22 mouse cellular contexts compared by ENCODE assay signal in genomic region chr19:10750161-10750560, GRCm38 (mm10). TPM values are rescaled to one million over a fixed set of nuclear protein-coding genes. Genes with fewer than 3 reads are reported as not detected.
DNase-seq lines count a peak whose midpoint lies in the region; ATAC-seq lines count a peak whose summit lies in the region.
"Had no signal": no experiment of that assay in that cellular context is flagged by ENCODE, and none has a peak within 500 bp of the region (broad histone marks: within the 10 kb centered on the region; RNA-seq: fewer than 3 reads in every experiment).

No protein-coding gene starts in this region.

- peak; percentile 59 for DNase-seq in midbrain, embryonic 11.5 days (ENCODE audit: low spot score, missing footprints)
- DNase-seq in midbrain, embryonic 10.5 days (ENCODE audit: low spot score), result no peak
- DNase-seq in induced T-regulatory cell, adult 2 months (ENCODE audit: low read depth), result peak; percentile 74
- DNase-seq in gastrocnemius, postnatal 25 days, result no peak
- DNase-seq: adrenal gland, adult 8-10 months; adrenal gland, postnatal 14 days; adrenal gland, postnatal 36 days; cerebellum, adult 11-12 months; cerebellum, adult 2 months; cerebellum, adult 9-10 months; cerebellum, postnatal 10 days; cerebellum, postnatal 25 days; forebrain, postnatal 0 days had no signal

- no peak overlapping the region for H3K9ac ChIP-seq in midbrain, embryonic 11.5 days (ENCODE audit: low read length)
- no peak overlapping the region for H3K9ac ChIP-seq in hindbrain, embryonic 13.5 days
- H3K9ac ChIP-seq: embryonic facial prominence, embryonic 12.5 days; forebrain, embryonic 13.5 days; forebrain, embryonic 15.5 days; forebrain, postnatal 0 days had no signal

- H3K36me3 ChIP-seq in midbrain, embryonic 11.5 days (ENCODE audit: control insufficient read depth, insufficient read depth, low read length), result no peaks in the 10 kb centered on the region
- no peaks in the 10 kb centered on the region for H3K36me3 ChIP-seq in midbrain, embryonic 10.5 days
- no peaks in the 10 kb centered on the region for H3K36me3 ChIP-seq in hindbrain, embryonic 13.5 days
- H3K36me3 ChIP-seq: embryonic facial prominence, embryonic 10.5 days; embryonic facial prominence, embryonic 12.5 days; forebrain, embryonic 15.5 days; G1E had no signal

- no peaks in the 10 kb centered on the region for H3K9me3 ChIP-seq in midbrain, embryonic 11.5 days (ENCODE audit: control insufficient read depth, low read length)
- no peaks in the 10 kb centered on the region for H3K9me3 ChIP-seq in midbrain, embryonic 10.5 days (replicated peaks)
- no peaks in the 10 kb centered on the region for H3K9me3 ChIP-seq in hindbrain, embryonic 13.5 days
- H3K9me3 ChIP-seq: embryonic facial prominence, embryonic 10.5 days; embryonic facial prominence, embryonic 12.5 days; forebrain, embryonic 13.5 days; forebrain, embryonic 15.5 days; G1E had no signal

- H3K27me3 ChIP-seq in midbrain, embryonic 11.5 days (ENCODE audit: control insufficient read depth, insufficient read depth, low read length), result no peaks in the 10 kb centered on the region
- no peaks in the 10 kb centered on the region for H3K27me3 ChIP-seq in midbrain, embryonic 10.5 days (ENCODE audit: low read depth, poor library complexity, severe bottlenecking)
- no peaks in the 10 kb centered on the region for H3K27me3 ChIP-seq in hindbrain, embryonic 13.5 days
- H3K27me3 ChIP-seq: CH12.LX; embryonic facial prominence, embryonic 12.5 days; forebrain, embryonic 13.5 days; forebrain, embryonic 15.5 days; Patski had no signal

- WGBS in midbrain, embryonic 11.5 days, result 87% methylated on average over 6 of the region's 6 CpGs
- 88% methylated on average over 6 of the region's 6 CpGs for WGBS in midbrain, embryonic 10.5 days
- 88% methylated on average over 6 of the region's 6 CpGs for WGBS in hindbrain, embryonic 13.5 days

- H3K4me1 ChIP-seq in midbrain, embryonic 11.5 days (ENCODE audit: control insufficient read depth, insufficient read depth, low read length), result no peaks in the 10 kb centered on the region; the same call in 1 of the 2 replicates
- H3K4me1 ChIP-seq in midbrain, embryonic 10.5 days, result peaks cover 12% of the 10 kb centered on the region
- 0 out of 2 replicates have a peak, but pooled peaks cover 6% of the 10 kb centered on the region for H3K4me1 ChIP-seq in hindbrain, embryonic 13.5 days (replicated peaks)
- H3K4me1 ChIP-seq: embryonic facial prominence, embryonic 10.5 days; embryonic facial prominence, embryonic 12.5 days; forebrain, embryonic 13.5 days; forebrain, embryonic 15.5 days had no signal

- H3K4me2 ChIP-seq in midbrain, embryonic 11.5 days, result no peak overlapping the region
- no peak overlapping the region for H3K4me2 ChIP-seq in hindbrain, embryonic 13.5 days
- H3K4me2 ChIP-seq: embryonic facial prominence, embryonic 12.5 days; forebrain, embryonic 13.5 days; forebrain, embryonic 15.5 days had no signal

- H3K4me3 ChIP-seq in midbrain, embryonic 11.5 days (ENCODE audit: low read depth, low read length), result no peak overlapping the region
- no peak overlapping the region for H3K4me3 ChIP-seq in midbrain, embryonic 10.5 days
- H3K4me3 ChIP-seq in hindbrain, embryonic 13.5 days, result no peak overlapping the region
- H3K4me3 ChIP-seq: embryonic facial prominence, embryonic 10.5 days; embryonic facial prominence, embryonic 12.5 days; forebrain, embryonic 13.5 days; forebrain, embryonic 15.5 days had no signal

- ATAC-seq in midbrain, embryonic 11.5 days (ENCODE audit: low FRiP score), result no peak
- ATAC-seq in hindbrain, embryonic 13.5 days (ENCODE audit: low FRiP score), result no peak
- ATAC-seq: activated CD4-positive, CD25-positive, alpha-beta regulatory T cell, adult 4 months; forebrain, embryonic 13.5 days; forebrain, embryonic 15.5 days; forebrain, postnatal 0 days; Patski had no signal

- no peak overlapping the region for H3K27ac ChIP-seq in midbrain, embryonic 11.5 days (ENCODE audit: low read depth, low read length)
- H3K27ac ChIP-seq in midbrain, embryonic 10.5 days (replicated peaks), result no peak overlapping the region
- no peak overlapping the region for H3K27ac ChIP-seq in hindbrain, embryonic 13.5 days
- H3K27ac ChIP-seq: embryonic facial prominence, embryonic 10.5 days; embryonic facial prominence, embryonic 12.5 days; forebrain, embryonic 13.5 days; forebrain, embryonic 15.5 days had no signal

RNA-seq across cellular contexts. Expression of gene Cd5, which starts 11.4 kb away (rescaled TPM):
- 0.08 and 0.22 TPM in 2 replicates for polyA plus RNA-seq in midbrain, embryonic 11.5 days (2014; fragmentation: Nextera tagmentation; extraction: Ambion mirVana)
- polyA plus RNA-seq in midbrain, embryonic 10.5 days (2016; fragmentation: Nextera tagmentation; extraction: Ambion mirVana), result not detected in 2 replicates
- polyA plus RNA-seq in hindbrain, embryonic 13.5 days (2015; fragmentation: Nextera tagmentation; extraction: Ambion mirVana), result 0.21 and 0.35 TPM in 2 replicates
- under 1 TPM in 1 of 2 experiments, not detected in 1; 0.19 TPM for total RNA-seq in gastrocnemius, postnatal 25 days (2021)
- polyA plus RNA-seq: forebrain, embryonic 13.5 days; G1E; Patski had no signal

Comparison
In these comparisons a context has a peak if more than half of its experiments do, and no peak if none do; other contexts are left out.
1. DNase-seq: peak in midbrain, embryonic 11.5 days (single experiment) and induced T-regulatory cell, adult 2 months (single experiment); none in midbrain, embryonic 10.5 days (single experiment) and gastrocnemius, postnatal 25 days (single experiment).